Mouse (Mus musculus): ENCODE data around the gene Aldh1a1.
"Not testable (repeated sequence)": the region's sequence is repeated elsewhere in the genome, so short reads cannot be mapped to it uniquely, and the experiment has no call there.

The Aldh1a1 gene

DNA sequence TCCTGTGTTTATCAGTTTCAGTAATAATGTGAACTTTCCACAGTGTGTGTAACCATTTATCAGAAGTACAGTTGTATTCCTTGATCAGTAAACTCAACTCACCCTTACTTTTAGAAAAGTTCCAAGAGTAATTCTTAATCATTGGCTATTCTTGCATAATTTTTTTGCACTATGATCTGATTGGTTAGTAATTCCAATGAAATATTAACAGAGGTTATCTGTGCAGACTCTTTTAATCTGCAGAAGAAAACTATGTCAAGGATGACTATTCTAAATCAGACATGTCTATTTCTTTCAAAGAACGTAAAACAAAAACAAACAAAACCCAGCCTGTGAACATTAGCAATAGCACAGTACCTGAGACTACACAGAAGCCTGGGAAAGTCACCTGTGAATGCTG, 62.9 kb downstream of the Aldh1a1 start:
- no peak for DNase-seq (ENCODE audit: low spot score in 2 of 2)

DNA sequence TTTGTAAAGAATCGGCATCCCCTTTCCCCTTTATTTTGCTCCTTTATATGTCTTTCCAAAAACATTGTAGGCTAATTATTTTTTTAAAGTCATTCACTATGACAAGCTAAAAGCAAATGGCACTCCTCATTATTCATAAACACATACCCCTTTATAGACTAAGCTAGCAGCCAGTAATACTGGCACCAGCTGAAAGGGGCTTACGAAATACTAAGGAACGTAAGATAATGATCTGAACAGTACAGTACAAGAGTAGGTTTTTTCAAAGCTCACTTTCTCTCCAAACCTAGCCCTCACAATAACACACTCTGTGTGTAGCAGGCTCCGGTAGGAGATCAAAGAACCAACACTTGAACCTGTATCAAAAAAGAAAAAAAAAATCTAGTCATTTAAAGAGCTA, 64.7 kb downstream of the Aldh1a1 start:
- DNase-seq (ENCODE audit: low spot score in 2 of 2) = no peak

DNA sequence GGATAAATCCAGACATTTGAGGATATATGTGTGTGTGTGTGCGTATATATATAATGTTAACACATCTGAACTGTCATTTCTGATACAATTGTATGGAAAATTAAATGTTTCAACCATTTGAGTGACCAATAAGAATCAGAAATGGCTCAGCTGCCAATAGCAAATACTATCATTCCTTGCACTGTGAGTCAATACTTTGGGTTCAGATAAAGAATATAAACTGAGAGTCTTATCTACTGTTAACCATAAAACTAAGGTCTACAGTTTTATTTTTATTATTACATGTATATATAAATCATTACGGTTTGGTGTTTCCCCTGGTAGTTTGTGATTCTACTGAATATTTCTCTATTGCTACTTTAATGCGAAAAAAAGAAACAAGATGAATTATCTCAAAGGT, 65.6 kb downstream of the Aldh1a1 start:
- no peak for DNase-seq (ENCODE audit: low spot score in 2 of 2)

DNA sequence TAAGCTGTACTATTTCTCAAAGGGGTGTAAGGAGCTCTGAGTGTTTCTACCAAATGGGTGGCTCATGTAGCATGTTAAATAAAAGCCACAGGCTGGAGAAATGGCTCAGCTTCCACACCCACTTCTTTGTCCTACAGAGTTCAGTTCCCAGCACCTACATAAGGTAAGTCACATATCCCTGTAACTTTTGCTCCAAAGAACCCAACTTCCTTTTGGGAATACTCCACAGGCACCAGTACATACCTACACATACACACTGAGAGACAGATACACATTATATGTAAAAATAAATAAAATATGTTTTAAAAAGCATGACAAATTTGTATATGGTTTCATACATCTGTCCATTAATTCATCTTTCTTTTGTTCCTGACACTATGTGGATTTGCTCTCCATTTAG, 66.0 kb downstream of the Aldh1a1 start:
- no peak for DNase-seq (ENCODE audit: low spot score in 2 of 2)

DNA sequence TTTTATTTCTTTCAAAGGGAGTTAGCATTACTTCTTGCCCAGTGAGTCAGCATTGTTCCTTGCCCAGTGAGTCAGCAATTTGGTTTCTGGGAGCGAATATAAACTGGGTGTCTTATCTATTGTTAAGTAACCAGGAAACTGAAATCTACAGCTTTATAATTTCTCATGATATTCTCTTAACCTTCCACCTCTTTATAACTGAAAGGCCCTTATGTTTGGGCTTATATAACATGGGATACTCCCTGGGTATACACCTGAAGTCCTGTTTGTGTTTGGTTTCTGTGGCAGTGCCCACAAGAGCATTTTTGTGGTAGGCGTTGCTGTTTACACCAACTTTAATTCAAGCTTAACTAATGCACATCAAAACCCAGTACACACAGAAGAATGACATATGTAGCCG, 66.4 kb downstream of the Aldh1a1 start:
- DNase-seq (ENCODE audit: low spot score in 2 of 2) = no peak

DNA sequence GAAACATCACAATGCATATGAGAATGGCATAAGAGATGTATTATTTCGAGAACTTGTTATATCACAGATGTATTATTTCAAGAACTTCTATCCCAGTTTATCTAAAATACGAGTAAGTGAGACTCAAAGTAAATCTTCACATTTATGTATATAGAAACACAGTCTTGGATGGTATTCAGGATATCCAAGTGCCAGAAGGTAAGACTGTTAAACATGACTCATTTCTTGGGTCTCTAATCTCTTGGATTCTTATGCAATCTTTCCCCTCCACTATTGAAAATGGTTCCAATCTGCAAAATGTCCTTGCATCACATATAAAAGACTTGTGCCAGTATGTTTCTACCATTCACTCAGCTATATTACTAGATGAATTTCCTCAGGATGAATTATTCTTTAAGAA, 67.4 kb downstream of the Aldh1a1 start:
- no peak for DNase-seq (ENCODE audit: low spot score in 2 of 2)

DNA sequence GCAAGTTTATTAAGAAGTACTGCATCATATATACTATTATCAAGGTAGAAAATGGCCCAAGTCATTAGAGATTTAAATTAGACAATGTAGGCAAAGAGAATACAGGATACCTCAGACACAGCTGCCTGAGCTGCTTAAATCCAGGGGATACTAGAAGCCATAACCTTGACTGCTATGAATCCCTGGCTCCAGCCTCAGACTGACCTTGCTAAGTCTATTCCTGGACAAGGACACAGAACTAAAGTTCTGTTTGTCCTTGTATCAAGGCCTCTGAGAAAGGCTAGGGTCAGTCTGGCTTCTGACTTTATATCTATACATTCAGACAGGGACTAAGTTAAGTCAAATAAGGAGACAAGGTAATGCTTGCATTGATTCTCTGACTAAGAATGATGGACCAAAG, 69.9 kb downstream of the Aldh1a1 start:
- no peak for DNase-seq (ENCODE audit: low spot score in 2 of 2)

DNA sequence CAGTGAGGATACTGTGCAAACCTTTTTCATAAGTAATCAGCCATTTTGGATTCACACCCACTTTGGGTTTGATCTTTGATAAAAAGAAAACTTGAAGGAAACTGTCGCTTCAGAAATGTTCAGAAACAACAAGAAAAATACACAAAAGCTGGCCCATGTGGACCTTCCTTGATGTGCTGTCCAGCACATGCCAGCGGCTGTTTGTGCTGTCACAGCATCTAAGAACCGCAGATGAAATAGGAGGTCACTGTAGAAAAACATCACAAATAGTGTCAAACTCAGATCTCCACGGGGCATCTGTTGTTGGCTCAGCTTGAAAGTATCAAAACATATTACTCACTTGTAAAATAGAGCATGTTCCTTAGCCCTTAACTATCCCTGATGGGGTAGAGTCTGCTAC, 73.8 kb downstream of the Aldh1a1 start:
- DNase-seq (ENCODE audit: low spot score in 2 of 2) = no peak

DNA sequence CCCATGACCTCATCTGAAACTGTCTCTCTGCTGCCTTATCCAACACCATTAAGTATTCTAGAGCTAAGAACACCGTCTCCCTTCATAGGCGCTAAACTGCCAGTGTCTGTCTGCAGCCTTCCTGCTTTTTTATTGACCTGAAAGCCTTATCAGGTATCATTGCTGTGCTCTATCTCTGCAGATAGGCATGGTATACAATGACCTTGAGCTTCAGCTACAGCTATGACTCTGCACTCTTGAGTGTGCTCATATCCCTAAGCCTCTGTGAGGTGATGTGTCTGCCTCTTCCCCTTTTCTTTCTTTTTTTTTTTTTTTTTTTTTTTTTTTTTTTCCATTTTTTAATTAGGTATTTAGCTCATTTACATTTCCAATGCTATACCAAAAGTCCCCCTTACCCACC, 74.5 kb downstream of the Aldh1a1 start:
- DNase-seq (ENCODE audit: low spot score in 2 of 2) = no peak

DNA sequence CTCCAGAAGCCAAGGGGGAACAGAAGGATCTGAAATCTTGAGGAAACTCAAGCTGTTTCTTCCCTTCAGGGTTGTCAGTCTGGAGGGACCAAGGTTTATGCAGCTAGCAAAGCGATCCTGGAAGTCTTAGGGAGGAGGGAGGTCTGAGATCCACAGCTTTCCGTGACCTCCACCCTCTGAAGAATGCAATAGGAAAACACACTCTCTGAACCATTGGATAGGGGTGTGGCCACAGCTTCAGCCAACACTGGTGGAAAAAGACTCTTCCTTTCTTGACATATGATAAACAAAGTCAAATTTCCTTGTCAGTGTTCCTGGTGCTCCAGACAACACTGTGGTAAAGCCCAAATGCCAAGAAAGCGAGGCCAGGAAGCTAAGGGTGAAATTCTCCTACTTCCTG, 84.5 kb downstream of the Aldh1a1 start:
- DNase-seq (ENCODE audit: low spot score in 2 of 2) = no peak

DNA sequence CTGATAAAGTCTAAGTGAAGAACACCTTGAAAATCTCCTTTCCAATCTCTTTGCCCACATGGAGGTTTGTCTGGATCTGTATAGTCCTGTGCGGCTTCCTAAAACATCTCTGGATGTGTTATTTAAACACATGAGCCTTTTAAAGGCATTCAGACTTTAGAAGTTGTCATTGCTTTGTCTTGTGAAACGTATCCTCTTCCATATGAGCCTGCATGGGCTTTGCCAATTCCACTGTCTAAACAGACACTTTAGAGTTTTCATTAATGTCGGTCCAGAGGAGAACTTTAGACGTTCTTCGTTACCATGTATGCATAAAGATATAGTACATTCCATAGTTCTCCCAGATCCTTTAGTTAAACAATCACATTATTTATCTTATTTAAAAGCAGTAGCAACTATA, 84.9 kb downstream of the Aldh1a1 start:
- no peak for DNase-seq (ENCODE audit: low spot score in 2 of 2)

DNA sequence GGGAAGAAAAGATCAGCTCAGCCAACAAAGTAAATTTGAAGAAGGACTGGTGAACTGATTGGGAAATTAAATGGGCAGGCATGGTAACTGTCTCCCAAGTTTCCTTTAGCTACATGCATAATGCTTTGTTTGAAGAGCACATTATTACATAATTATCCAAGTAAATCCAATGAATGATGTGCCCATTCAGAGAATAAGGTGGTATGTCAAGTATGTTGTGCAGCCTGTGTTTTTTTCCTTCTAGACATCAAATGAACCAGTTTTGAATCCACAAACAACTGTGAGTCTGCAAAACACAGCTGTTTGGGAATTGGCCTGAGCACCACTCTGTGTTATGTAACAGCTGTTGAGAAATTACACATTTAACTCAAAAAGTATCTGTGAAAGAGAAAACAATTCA, 107.4 kb downstream of the Aldh1a1 start:
- no peak for DNase-seq (ENCODE audit: low spot score in 2 of 2)

DNA sequence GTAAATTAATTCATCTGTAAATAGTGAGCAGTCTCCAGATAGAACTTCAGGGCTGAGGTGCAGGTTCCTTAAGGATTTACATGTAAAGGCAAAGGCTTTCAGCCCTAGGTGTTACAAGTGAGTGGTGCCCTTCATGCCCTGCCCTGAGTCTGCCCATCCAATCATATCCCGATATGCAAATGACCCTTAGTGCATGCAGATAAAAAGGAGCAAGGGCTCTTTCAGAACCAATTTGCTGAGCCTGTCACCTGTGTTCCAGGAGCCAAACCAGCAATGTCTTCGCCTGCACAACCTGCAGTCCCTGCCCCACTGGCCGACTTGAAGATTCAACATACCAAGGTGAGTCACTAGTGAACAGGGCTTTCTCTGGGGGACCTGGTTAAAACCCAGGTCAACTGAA, 109.2 kb downstream of the Aldh1a1 start:
- no peak for DNase-seq (ENCODE audit: low spot score in 2 of 2)

DNA sequence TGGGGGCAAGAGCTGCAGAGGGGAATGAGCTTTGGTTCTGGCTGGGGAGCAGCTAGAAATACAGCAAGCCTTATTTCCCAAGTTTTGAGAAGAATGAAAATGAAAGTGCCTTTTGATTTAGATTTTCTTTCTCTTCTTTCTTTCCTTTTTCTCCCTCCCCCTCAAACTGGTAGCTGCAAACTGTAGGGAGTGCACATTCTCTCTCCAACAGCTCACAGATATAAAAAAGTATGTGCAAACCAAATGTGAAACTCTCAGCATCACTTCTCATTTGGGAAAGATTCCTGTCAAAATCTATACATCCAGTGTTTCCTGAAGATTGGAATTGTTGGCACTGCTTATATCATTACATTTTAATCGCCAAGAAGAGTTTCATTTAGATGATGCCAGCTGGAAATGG, 110.7 kb downstream of the Aldh1a1 start:
- DNase-seq (ENCODE audit: low spot score in 2 of 2) = no peak

DNA sequence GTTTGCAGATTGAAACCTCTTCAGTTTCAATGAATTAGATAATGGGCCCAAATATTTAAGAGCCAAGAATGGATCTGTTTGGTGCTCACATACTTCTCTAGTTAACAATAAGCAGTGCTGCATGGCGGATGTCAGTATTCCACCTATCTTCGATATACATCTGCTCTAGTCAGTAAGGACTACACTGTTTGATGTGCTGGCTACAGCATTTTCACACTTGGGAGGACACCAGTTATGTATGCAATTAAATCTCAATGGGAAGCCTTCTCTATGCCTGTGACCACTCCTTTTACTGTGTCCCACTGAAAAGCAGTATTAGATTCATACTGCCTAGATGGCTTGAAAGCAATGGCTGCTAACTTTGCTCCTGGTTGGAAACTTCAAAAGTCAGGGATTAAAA, 111.4 kb downstream of the Aldh1a1 start:
- no peak for DNase-seq (ENCODE audit: low spot score in 2 of 2)

DNA sequence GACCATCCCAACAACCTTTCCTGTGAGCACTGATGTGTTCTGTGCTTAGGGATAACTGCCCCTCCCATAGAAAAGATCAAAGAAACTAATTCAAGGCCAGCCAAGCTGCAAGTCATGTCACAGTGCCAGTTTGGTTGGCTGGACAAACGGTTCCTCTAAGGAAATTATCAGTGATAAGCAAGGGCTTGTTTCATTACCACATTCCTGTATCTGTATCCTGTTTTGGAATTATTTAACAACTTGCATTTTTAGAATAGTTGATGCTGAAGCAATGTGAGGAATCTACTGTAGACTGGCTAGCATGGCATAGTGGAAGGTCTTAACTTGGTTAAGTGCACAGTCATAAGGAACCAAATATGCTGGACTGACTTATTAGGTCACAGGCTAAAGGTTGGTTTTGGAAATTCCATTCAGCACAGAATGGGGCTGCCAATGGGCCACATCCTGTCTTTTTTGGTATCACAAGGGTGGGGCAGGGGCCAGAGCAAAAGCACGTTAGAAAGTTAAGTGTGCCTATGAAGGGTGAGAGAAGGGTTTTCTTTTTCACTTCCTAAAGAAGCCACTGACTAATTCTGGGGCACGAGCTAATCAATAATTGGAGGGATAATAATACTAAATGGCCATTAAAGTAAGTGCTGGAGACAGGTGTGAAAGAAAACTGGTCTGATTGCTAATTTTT, 121.9 kb downstream of the Aldh1a1 start:
- DNase-seq (ENCODE audit: low spot score in 2 of 2) = no peak

DNA sequence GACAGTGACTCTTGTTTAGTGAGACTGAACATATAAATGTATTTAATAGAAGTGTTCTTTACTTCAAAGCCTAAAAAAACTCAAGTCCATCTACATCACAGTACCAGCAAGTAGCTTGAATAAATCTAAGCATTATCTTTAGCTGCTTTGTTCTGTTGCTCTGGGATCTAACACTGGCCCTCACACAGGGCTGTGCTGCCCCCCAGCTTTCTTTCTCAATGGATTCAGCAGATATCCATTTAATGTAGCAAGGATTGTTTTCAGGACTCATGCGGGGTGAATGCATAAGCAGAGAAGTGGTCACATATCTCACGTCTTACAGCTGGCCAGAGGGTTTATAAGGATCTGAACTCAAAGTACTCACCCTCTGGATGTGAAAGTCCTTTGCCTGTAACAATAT, 129.9 kb downstream of the Aldh1a1 start:
- DNase-seq (ENCODE audit: low spot score in 2 of 2) = no peak

DNA sequence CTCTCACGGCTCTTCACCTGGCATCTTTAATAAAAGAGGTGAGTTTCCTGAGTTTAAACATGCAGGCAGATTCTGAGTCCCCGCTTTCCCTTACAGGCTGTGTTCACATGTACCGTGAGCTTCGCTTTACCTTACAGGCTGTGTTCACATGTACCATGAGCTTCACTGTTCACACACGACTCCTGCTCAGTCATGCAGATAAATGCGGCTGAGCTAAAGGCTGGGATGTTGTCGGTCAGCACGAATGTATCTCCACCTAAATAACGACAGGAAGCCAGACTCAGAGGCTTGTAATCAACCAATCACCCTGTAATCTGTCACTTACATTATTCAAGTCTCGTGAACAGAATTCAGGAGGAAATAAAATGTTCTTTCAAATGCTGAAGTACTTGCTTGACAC, 130.9 kb downstream of the Aldh1a1 start:
- DNase-seq (ENCODE audit: low spot score in 2 of 2) = no peak

DNA sequence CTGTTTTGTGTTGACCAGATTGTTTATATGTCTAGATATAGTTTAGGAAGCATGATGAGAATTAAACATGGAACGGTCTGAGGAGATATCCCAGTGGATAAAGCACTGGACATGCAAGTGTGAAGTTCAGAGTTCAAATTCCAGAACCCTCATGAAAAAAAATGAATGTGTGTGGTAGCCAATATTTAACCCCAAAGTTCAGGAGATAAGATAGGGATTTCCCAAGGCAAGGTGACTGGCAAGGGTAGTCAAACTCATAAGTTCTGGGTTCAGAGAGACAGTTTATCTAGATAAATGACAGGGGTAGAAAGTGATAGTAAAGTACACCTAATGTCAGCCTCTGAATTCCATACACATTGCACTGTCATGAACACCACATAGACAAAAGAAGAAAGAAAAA, 138.5 kb downstream of the Aldh1a1 start:
- DNase-seq (ENCODE audit: low spot score in 2 of 2) = no peak

DNA sequence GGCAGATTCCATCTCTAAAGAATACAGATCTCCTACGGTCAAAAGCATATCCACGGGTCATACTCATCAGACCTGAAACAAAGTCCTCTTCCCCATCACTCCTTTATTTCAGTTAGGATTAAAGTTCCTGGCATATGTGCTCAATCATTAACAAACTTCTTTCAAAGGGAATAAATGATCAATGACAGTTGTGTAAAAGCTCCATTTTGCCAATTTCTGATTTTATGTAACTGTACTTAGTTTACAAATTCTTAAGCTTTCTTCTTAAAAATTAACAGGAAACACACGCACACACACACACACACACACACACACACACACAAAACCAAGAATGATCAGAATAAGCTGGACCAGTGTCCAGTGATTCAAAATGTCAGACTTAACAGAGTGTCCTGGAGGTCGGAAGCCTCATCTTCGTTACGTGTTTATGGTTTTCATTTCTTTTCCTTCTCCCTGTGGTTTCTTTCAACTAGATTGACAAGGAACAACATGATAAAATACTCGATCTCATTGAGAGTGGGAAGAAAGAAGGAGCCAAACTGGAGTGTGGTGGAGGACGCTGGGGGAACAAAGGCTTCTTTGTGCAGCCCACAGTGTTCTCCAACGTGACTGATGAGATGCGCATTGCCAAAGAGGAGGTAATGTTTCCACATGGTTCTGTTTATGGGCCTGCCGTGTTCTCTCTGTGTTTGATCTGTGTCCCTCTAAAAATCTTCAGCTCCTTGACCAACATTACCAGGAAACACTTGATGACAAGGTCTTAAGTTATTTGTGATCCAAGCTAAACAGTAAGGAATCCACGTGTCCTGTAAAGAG, 141.6 kb downstream of the Aldh1a1 start:
- DNase-seq (ENCODE audit: low spot score in 2 of 2) = no peak

DNA sequence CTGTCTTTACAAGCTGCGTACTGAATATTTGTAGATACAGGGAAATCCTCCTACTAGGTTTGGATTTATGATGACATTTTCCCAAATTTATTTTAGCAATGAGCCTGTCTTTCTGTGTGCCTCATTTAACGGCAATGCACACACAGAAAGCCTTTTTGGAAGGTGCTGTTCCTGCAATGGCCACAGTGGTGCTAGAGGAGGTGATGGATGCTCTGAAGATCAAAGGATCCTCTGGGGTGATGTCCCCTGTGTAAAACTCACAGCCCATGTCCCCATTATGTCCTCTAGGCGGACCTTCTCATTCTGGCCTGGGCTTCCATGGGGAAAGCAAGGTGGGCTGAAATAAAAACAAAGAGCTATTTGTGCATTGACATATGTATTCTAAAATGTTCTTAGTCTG, 151.8 kb downstream of the Aldh1a1 start:
- DNase-seq (ENCODE audit: low spot score in 2 of 2) = no peak

DNA sequence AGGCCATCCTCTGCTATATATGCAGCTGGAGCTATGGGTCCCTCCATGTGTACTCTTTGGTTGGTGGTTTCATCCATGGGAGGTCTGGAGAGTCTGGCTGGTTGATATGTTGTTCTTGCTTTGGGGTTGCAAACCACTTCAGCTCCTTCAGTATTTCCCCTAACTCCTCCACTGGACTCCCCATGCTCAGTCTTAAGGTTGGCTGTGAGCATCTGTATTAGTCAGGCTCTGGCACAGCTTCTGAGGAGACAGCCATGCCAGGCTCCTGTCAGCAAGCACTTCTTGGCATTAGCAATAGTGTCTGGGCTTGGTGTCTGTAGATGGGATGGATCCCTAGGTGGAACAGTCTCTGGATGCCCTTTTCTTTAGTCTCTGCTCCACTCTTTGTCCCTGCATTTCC, 155.0 kb downstream of the Aldh1a1 start:
- not testable (repeated sequence) for DNase-seq (ENCODE audit: low spot score in 2 of 2)

DNA sequence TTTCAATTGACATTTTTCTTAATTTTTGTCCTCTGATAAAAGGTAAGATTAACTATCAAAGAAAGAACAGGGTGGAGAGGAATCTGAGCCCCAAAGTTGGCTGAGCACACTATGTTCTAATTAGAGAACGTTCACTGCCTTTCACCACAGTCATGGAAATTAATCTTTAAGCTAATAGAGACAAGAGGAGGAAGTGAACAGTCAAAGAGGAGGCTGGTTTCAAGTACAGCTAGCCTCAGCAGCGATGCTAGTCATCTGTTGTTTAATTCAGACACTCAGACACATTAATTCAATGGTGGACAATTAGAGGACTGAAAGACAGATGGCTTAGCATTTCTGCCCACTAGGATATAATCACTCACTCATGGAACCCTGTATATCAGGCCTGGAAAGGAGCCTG, 157.5 kb downstream of the Aldh1a1 start:
- DNase-seq (ENCODE audit: low spot score in 2 of 2) = no peak
